Mouse (Mus musculus) MEL (cell line): ENCODE results near the gene Fbxl12.
"Not testable (repeated sequence)": the region's sequence is repeated elsewhere in the genome, so short reads cannot be mapped to it uniquely, and the experiment has no call there.

Experiments
- CHD1 ChIP-seq: IDR thresholded peaks from 2 replicates; pipeline ENCODE4 v1.6.1; 2012; ENCODE audit warnings: low read depth, mild to moderate bottlenecking, inconsistent platforms, low read length, improper control_type of control experiment
- CHD2 ChIP-seq: IDR thresholded peaks from 2 replicates; pipeline ENCODE4 v1.6.1; 2011; ENCODE audit warnings: low read length, improper control_type of control experiment
- CTCF ChIP-seq, 3 experiments: IDR thresholded peaks in 2 of 3; conservative IDR thresholded peaks in 1 of 3; 2 replicates each; pipeline ENCODE4 v1.5.1; 2011 to 2012; ENCODE audit warnings: low read length in 3 of 3, low read depth in 2 of 3, mild to moderate bottlenecking in 2 of 3, improper control_type of control experiment in 1 of 3, inconsistent platforms in 1 of 3, mixed read lengths in 1 of 3, moderate library complexity in 1 of 3; ENCODE audit not compliant: control insufficient read depth in 1 of 3, insufficient read depth in 1 of 3, poor library complexity in 1 of 3, severe bottlenecking in 1 of 3
- EP300 ChIP-seq, 2 experiments: IDR thresholded peaks; 2 replicates each; pipeline ENCODE4 v1.6.1; 2011; ENCODE audit warnings: improper control_type of control experiment in 2 of 2, low read length in 2 of 2, low read depth in 1 of 2, mild to moderate bottlenecking in 1 of 2
- NELFE ChIP-seq: IDR thresholded peaks from 2 replicates; pipeline ENCODE4 v1.6.1; 2011; ENCODE audit warnings: low read depth, low read length, improper control_type of control experiment
- ZC3H11A ChIP-seq: IDR thresholded peaks from 2 replicates; pipeline ENCODE4 v1.6.1; 2012; ENCODE audit warnings: low read depth, mild to moderate bottlenecking, inconsistent platforms, low read length, improper control_type of control experiment

DNA sequence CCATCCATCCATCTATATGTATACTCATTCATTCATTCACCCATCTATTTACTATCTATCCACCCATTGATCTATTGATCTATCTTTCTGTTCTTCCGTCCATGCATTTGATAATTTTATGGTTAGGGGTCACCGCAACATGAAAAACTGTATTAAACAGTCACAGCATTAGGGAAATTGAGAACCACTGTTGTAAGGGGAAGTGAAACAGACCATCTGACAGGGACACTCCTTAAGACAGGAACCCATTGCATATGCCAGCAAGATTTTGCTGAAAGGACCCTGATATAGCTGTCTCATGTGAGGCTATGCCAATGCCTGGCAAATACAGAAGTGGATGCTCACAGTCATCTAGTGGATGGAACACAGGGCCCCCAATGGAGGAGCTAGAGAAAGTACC, 45.9 kb upstream of the Fbxl12 start:
- not testable (repeated sequence) for TF ChIP-seq CTCF (IDR thresholded peaks at IDR 0.05 in 2 of 3, conservative IDR thresholded peaks at IDR 0.05 in 1 of 3; ENCODE audit: control insufficient read depth in 1 of 3, insufficient read depth in 1 of 3, low read depth in 2 of 3, low read length in 3 of 3, poor library complexity in 1 of 3, severe bottlenecking in 1 of 3); CHD1; EP300 (IDR thresholded peaks at IDR 0.05; ENCODE audit: low read depth in 1 of 2, low read length in 2 of 2); ZC3H11A; CHD2; NELFE
